Mouse (Mus musculus) left cerebral cortex, postnatal 10 days (tissue): ENCODE data around the gene Dnaja1. TPM values are rescaled to one million over a fixed set of nuclear protein-coding genes. Genes with fewer than 3 reads are reported as not detected.

ENCODE experiments used
- DNase-seq, 2 experiments: peaks; one replicate each; pipeline ENCODE4 v3.0.0; 2021 to 2022; ENCODE audit warnings: low spot score in 2 of 2, mixed read lengths in 1 of 2; ENCODE audit errors: extremely low spot score in 1 of 2
- intact Hi-C: fragments of 180-260 bp; cut with DNase I; formaldehyde crosslinking; loops from one replicate; pipeline ENCODE4 v1.15.1; 2025
- total RNA-seq, 2 experiments: library from RNA; stranded (reverse); gene quantifications; 2 replicates each; pipeline ENCODE4 v1.2.3; 2021

Dnaja1 gene
- 100 to 1,000 TPM; 341 to 351 TPM for total RNA-seq

DNA sequence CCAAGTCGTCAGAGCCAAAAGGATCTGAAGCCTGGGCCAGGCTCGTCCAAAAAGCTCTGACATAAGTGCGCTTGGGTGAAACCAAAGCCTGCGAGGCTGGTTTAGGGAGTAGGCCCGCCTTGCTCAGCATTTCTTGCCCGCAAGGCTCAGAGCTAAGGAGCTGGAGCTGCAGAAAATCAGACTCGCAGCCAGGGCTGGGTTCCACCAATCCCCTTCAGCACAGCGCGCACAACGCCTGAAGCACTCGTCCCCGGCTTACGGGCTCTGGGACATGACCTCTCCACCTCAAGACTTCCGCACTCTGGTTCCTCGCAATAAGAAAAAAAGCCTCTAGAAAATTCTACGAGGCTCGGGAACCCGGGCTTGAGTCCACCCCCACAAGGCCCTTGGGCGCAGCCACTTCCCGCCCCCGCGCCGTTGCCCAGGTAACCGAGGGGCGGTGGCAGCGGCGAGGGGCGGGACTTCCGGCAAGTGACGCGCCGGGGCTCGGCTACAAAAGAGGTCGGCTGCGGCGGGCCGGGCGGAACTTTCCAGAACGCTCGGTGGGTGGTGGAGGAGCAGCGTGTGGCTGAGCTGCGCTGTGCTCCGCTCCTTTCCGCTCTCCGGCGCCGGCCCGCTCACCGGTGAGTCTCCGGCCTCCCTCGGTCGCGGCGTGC is at the start of gene Dnaja1:
Gene Dnaja1, plus strand, starts transcription at position 140 of the 656 bp plus-strand sequence.
- intact Hi-C loops, result no loop called here

DNA sequence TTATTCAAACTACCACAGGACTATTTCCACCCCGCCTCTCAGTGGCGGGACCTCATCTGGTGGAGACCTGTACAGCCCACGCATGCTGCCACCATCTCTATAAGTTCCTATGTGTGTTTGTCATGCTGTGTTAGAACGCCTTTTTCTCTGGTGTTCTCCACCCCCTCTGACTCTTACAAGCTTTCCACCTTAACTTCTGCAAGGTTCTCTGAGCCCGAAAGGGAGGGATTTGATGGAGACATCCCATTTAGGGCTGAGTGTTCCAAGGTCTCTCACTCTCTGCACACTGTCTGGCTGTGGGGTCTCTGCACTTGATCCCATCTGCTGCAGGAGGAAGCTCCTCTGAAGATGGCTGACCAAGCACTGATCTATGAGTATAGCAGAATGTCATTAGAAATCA is 48.4 kb upstream of the Dnaja1 start:
- DNase-seq, result no peak
- intact Hi-C loops, result no loop called here

More for the DNA sequence above, at the start of gene Dnaja1:
- peak; percentile 96 to 99 for DNase-seq

GRCm38 (mm10) chr4:40676338-40676737 is 45.6 kb upstream of the Dnaja1 start:
- intact Hi-C loops, result no loop called here
- DNase-seq, result no peak

DNA sequence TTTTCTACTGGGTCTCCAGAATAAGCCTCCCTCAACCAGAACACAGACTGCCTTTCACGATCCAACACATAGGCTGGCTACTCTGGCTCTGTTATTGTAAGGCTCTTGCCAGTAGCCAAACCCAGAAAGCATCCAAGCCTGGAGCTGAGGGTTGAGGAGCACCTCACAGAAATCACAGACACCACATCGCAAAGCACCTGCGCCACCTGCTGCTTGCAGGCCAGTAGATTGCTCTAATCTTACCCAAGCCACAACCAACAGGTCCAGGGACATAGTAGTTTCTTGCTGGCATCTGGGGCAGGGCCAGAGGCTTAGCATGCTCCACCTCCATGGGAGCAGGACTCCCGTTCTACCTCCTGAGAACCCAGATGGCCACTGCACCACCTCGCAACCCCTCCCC is 44.8 kb upstream of the Dnaja1 start:
- peak in 1 of 2 experiments; percentile 34 for DNase-seq

GRCm38 (mm10) chr4:40680250-40680860 is 41.6 kb upstream of the Dnaja1 start:
- intact Hi-C loops, result loop anchor here (2.0 to 10.0 kb wide), 2 partner anchors 380 to 546 kb away; no protein-coding TSS in a partner anchor

More for the DNA sequence above, 44.8 kb upstream of the Dnaja1 start:
- intact Hi-C loops, result no loop called here

DNA sequence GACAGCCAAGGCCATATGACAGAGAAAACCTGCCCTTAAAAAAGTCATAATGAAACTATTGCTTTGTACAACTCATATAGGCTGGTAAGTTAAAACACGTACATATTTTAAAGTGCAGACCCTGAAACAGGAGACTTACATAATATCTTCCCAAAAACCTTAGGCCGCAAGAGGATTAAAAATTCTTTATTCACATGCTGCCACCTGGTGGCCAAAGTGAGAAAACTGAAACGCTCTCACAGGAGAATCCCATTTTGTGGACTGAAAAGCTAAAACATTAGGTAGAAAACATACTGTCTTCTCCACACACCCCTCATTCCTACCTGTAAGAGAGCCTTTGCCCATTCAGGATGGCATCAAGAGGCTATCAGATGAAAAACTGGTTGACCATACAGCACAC is 40.0 kb upstream of the Dnaja1 start:
- DNase-seq, result peak; percentile 54 to 72
- intact Hi-C loops, result loop anchor here (2.0 to 10.0 kb wide), 2 partner anchors 381 to 547 kb away; no protein-coding TSS in a partner anchor

More at GRCm38 (mm10) chr4:40680250-40680860, 41.6 kb upstream of the Dnaja1 start:
- no peak for DNase-seq

GRCm38 (mm10) chr4:40682359-40682758 is 39.6 kb upstream of the Dnaja1 start:
- no peak for DNase-seq
- intact Hi-C loops, result loop anchor here (10.0 kb wide), 1 partner anchor 548 kb away; no protein-coding TSS in a partner anchor

GRCm38 (mm10) chr4:40683306-40683705 is 38.6 kb upstream of the Dnaja1 start:
- no peak for DNase-seq
- intact Hi-C loops, result loop anchor here (10.0 kb wide), 1 partner anchor 549 kb away; no protein-coding TSS in a partner anchor

DNA sequence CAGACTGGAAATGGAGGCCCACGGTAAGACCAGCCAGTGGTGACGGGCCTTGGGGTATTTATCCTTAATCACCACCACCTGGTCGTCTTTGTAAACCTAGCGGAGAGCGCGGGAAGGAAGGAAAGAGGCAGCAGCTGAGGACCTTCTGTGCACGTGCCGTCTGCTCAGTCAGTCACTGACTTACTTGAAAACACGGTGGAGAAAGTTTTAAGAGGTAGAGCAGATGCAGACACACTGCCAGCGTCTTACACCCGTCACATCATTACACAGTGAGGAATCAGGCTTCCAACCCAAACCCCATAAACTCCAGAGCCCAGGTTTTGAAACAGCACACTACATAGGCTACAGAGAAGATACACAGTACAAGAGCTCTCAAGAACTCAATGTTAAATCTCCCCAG is 30.9 kb upstream of the Dnaja1 start:
- no peak for DNase-seq
- intact Hi-C loops, result no loop called here

GRCm38 (mm10) chr4:40697059-40697458 is 24.9 kb upstream of the Dnaja1 start:
- intact Hi-C loops, result no loop called here
- DNase-seq, result no peak

DNA sequence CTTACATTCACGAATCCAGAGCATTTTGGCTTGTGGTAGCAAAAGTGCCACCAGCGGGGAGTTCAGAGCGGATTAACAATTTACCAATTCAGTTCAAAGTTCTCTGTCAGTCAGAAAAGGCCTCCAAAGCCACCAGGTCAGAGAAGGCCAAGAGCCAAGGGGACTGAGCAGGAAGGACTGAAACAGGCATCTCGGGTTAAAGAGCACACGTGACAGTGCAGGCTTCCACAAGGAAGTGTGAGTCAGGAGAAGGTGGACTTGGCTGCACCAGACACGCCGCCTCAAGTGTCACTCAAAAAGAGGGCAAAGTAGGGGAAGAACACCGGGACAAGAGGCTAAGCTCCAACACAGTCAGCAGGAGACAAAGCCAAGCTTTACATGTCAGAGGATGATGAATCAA is 21.7 kb upstream of the Dnaja1 start:
- DNase-seq, result no peak
- intact Hi-C loops, result no loop called here

DNA sequence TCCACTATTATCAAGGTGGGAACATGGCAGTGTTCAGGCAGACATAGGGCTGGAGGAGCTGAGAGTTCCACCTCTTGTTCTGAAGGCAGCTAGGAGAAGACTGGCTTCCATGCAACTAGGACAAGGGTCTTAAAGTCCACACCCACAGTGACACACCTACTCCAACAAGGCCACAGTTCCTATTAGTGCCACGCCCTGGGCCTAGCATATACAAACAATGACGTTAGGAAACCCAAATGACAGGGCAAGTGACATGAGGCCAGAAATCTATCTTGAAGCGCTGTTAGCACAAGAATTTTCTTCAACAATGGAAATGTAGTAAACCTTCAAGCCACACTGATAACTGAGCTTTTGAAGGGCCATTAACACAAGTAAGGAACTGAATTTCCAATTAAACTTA is 20.2 kb upstream of the Dnaja1 start:
- DNase-seq, result no peak
- intact Hi-C loops, result no loop called here

DNA sequence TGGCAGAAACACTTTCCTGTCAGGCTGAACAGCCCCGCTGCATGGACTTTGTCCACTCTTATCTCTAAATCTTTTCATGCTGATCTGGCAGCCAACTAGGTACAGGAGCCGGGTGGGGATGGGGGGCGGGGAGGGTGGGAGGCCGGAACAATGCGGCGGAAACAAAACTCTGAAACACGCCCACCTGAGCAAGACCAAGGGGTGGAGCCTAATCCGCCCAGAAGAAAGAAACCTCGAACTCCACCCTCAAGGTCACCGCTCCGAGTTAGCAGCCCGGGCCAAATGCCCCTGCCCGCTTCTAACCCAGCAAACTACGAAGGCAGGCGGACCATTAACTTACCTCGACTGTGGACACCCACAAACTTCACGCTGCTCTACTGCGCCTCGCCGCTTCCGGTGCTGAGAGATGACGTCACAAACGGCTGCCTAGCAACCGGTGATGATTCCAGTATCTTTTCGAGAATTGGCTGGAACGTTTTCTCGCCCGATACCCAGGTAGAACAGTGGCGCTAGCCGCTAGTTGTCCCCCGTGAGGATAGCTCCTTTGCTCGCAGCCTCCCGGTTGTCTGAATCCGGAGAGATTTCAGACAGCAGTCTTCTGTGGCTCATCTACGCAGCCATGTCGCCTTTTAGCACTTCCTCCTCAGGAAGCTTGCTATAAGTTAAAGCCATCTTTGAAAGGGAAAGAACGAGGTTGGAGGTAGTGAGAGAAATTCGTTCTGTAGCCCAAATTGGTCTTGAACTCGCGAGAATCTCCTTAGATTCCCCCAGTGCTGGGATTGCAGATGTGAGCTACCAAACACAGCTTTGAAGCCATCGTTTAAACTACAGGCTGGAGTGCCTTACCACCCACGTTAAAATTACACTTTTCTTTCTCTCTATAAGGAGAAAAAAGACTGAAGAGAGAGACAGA is 18.9 kb upstream of the Dnaja1 start, which contains the start of gene Aptx:
Gene Aptx, minus strand, starts transcription at position 398 of the 913 bp plus-strand sequence.
- peak; percentile 95 to 97 for DNase-seq
- intact Hi-C loops, result no loop called here

DNA sequence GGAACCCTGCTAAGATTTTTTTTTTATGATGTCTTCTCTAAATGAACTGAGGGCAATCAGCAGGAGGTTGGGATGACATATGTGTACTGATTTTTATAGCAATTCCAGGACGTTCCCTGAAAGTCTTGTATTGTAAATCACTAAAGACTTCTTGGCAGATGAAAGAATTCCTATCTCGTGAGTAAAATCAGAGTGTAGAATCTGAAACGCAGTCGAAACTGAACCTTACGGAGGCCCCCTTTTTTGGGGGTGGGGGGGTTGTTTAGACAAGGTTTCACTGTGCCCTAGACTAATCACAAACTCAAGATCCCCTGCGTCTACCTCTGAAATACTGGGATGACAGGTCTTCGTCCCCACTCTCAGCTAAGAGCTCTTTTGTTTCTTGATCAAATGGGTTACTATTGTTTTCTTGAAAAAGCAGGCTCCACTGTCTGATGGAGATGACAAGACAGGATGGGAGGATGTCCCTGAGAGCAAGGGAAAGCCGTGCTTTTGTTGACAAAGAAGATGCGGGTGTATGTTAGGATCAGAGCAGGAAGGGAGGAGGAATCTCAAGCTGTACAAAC is 18.2 kb upstream of the Dnaja1 start:
- intact Hi-C loops, result no loop called here
- no peak for DNase-seq

- intact Hi-C loops, result no loop called here
- DNase-seq, result no peak
Measured at GRCm38 (mm10) chr4:40717141-40717540, 4.8 kb upstream of the Dnaja1 start.

DNA sequence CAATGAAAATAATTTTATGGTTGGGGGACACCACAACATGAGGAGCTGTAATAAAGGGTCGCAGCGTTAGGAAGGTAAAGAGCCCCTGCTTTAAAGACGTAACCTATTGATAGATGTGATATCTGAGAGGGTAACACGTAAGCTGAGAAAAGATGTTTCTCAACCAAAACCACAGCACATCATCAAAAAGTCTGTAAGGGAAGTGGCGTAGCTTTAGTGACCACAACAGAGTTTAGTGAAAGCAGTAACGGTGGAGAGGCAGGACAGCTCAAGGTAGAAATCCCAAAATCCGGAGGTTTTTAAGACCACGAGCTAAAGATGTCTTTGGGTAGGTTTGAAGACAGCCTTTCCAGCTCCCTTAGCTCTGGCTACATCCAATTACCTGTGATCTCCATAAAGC is 1.0 kb upstream of the Dnaja1 start:
- intact Hi-C loops, result no loop called here
- no peak for DNase-seq

DNA sequence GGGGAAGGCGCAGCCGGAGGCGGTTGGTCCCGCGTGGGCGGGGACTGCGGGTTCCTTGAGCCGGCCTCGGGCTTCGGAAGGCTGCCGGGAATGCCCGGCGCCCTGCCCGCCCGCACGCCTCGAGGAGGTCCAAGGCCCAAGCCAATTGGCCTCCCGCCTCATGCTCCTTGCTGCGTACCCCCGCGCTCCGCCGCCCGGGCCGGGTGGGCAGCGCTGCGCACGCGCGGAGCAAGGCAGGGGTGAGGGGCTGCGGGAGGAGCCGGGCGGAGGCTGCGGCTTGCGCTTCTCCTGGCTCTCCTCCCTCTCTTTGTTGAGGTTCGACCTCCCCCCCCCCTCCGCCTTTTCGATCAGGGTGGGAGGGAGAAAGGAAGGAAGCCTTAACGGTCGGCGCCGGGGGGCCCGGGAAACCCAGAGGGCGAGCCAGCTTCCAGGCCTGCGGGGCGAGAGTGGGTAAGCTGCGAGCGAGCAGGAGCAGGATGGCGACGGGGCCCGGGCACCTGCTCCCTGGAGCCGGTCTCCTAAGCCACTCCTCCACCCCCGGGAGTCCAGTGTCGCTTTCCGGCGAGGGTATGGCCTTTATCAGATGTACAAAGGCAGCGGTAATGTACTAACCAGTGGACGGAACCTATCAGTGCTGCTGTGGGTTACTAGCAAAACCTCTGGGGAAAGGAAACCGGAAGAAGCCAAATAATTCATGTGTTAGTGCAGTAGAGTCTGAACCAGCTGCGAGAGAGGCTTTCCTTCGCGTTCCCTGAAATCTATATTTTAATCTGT is 924 bp downstream of the Dnaja1 start:
- intact Hi-C loops, result no loop called here
- DNase-seq, result peak; percentile 79 to 91

GRCm38 (mm10) chr4:40725141-40725540 is 3.2 kb downstream of the Dnaja1 start:
- intact Hi-C loops, result no loop called here
- no peak for DNase-seq
